Mouse (Mus musculus): ENCODE data around the gene Marcksl1. TPM values are rescaled to one million over a fixed set of nuclear protein-coding genes. Genes with fewer than 3 reads are reported as not detected.
"Not testable (repeated sequence)": the region's sequence is repeated elsewhere in the genome, so short reads cannot be mapped to it uniquely, and the experiment has no call there.

Marcksl1 gene
- total and polyA plus RNA-seq, 2 experiments from 2014 or later, result 1,946 to 2,276 TPM

DNA sequence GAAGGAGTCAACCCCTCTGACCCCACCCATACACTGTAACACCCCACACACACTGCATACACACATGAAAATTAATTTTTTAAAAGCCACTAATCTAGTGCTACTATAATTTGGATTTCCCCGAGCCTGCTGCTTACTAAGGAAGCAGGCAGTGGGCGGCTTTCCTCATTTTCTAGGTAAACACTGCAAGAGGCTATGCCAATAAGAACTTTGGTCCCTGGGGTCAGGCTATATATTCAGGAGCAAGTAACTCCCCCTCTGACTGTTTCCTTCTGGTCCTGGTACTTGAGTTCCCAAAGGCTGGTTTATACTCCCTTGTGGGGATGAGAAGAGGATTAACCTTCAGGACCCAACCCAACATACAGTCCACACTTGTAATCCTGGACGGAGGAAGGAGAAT lies 12.5 kb downstream of the Marcksl1 start:
- WGBS, result 87% methylated on average over 3 of the region's 3 CpGs
- no peaks in the 10 kb centered on the region for H3K27me3 ChIP-seq (ENCODE audit: insufficient read depth, low read length)
- no peaks in the 10 kb centered on the region for H3K4me1 ChIP-seq (ENCODE audit: insufficient read depth)
- H3K9me3 ChIP-seq (ENCODE audit: low read length), result no peaks in the 10 kb centered on the region
- no peak overlapping the region for H3K4me3 ChIP-seq (ENCODE audit: low read depth, low read length)
- TF ChIP-seq CTCF (IDR thresholded peaks at IDR 0.05; ENCODE audit: low read depth), result no peak
- no peak for DNase-seq
- ATAC-seq, result no peak
- H3K4me2 ChIP-seq (ENCODE audit: low read depth), result no peak overlapping the region
- H3K9ac ChIP-seq, result no peak overlapping the region
- no peak overlapping the region for H3K27ac ChIP-seq (ENCODE audit: low read depth, low read length)
- H3K36me3 ChIP-seq (ENCODE audit: insufficient read depth), result peaks cover 55% of the 10 kb centered on the region

DNA sequence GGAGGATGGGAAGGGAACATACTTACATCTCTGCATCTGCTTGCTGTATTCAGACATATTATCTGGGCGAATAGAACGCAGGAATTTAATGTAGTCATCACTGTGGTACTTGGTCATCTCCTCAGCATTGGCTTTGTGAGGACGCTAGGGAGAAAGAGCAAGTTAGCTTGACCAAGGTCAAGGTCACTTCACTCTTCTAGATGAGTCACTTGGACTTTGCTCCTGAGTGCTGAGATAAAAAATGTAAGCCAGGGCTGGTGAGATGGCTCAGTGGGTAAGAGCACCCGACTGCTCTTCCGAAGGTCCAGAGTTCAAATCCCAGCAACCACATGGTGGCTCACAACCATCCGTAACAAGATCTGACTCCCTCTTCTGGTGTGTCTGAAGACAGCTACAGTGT lies 15.5 kb downstream of the Marcksl1 start:
- peaks cover 42% of the 10 kb centered on the region for H3K36me3 ChIP-seq (ENCODE audit: insufficient read depth)
- H3K4me1 ChIP-seq (ENCODE audit: insufficient read depth); DNase-seq; H3K4me2 ChIP-seq (ENCODE audit: low read depth); H3K27me3 ChIP-seq (ENCODE audit: insufficient read depth, low read length); H3K4me3 ChIP-seq (ENCODE audit: low read depth, low read length); H3K27ac ChIP-seq (ENCODE audit: low read depth, low read length); H3K9me3 ChIP-seq (ENCODE audit: low read length); H3K9ac ChIP-seq; ATAC-seq: not testable (repeated sequence)
- 95% methylated on average over 5 of the region's 6 CpGs for WGBS

DNA sequence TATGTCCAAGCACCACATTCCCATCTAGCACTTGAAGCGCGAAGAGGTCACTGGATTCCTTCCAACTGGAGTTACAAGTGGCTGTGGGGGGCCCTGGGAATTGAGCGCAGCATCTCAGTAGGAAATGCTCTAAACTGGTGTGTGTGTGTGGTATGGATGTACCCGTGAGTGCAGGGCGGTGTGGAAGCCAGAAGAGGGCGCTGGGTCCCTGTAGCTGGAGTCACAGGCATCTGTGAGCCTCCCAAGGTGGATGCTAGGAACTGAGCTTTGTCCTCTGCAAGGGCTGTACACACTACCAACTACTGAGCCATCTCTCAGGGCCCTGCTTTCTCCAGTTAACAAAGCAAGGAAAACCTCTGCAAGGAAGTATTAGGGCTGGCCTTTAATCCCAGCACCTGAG lies 26.6 kb downstream of the Marcksl1 start:
- Histone ChIP-seq H3K27ac (ENCODE audit: low read depth, low read length) (no peak overlapping the region), H3K4me1 (ENCODE audit: insufficient read depth) (peaks cover 9% of the 10 kb centered on the region; the same call in 1 of the 2 replicates), H3K4me3 (ENCODE audit: low read depth, low read length) (no peak overlapping the region), H3K27me3 (ENCODE audit: insufficient read depth, low read length) (no peaks in the 10 kb centered on the region), H3K9ac (no peak overlapping the region), H3K36me3 (ENCODE audit: insufficient read depth) (no peaks in the 10 kb centered on the region), H3K4me2 (ENCODE audit: low read depth) (no peak overlapping the region), H3K9me3 (ENCODE audit: low read length) (no peaks in the 10 kb centered on the region)
- no peak for ATAC-seq
- peak; percentile 40 for TF ChIP-seq CTCF (IDR thresholded peaks at IDR 0.05; ENCODE audit: low read depth)
- no peak for DNase-seq
- WGBS, result 86% methylated on average over 6 of the region's 6 CpGs

DNA sequence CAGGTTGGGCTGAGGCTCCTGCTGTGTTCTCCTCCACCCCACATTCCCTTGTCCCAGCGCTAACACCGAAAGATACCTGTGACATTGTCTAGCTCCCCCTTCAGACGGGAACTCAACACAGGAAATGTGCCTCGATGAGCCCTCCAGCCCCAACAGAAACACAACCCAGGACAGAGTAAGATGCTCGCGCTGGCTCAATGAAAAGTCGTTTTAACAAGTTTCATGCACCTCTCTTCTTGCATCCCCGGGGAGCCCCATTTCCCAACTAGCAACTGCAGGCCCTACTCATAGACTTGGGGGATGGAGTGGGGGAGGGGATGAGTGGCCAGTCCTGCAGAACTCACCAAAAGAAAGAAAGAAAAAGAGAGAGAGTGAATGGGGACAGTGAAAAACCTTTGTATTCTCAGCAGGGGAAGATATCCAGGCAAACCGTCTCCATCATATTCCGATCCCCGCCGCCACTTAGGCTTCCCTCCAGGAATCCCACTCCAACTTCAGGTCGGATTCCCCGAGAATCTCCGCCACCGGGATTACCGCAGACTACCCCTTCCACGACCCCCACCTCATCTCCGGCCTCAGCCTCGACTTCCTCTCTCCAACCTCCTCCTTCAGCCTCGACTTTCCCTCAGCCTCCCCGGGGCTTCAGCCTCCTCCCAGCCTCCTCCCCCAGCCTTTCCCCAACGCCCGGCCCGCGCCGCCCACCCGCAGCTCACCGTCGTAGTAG lies 28.6 kb downstream of the Marcksl1 start:
- Histone ChIP-seq H3K4me2 (ENCODE audit: low read depth) (peak overlapping the region; percentile 71), H3K27ac (ENCODE audit: low read depth, low read length) (peak overlapping the region; percentile 69), H3K4me1 (ENCODE audit: insufficient read depth) (peaks cover 9% of the 10 kb centered on the region; the same call in 1 of the 2 replicates), H3K9ac (peak overlapping the region; percentile 64), H3K9me3 (ENCODE audit: low read length) (no peaks in the 10 kb centered on the region), H3K27me3 (ENCODE audit: insufficient read depth, low read length) (no peaks in the 10 kb centered on the region), H3K4me3 (ENCODE audit: low read depth, low read length) (peak overlapping the region; percentile 80), H3K36me3 (ENCODE audit: insufficient read depth) (no peaks in the 10 kb centered on the region)
- WGBS, result under 1% methylated on average over 30 of the region's 30 CpGs
- peak; percentile 41 for TF ChIP-seq CTCF (IDR thresholded peaks at IDR 0.05; ENCODE audit: low read depth)
- ATAC-seq (no peak; the same call in 1 of the 2 replicates), DNase-seq (no peak)

DNA sequence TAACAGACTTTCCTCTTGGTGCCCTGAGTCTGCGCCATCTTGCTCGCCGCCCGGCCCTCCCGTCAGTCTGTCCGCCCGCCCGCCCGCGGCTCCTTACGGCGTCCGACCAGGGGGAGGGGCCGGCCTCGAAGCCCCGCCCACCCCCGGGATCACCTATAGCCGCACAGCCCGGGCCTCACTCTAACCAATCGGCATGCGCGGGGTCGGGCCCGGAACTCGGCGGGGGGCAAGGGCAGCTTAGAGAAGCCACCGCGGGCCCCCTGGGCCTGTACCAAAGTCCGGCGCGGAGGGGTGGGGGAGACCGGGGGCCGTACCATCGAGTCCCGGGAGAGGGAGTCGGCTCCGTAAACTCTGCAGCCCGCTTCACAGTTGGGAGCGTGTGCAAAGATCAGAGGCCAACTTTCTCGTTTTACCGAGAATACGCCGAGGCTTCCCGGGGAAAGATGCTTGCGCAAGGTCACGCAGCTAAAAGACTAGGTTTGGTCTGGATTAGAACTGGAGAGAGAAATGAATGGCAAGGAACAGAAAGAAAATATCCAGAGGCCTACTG lies 29.3 kb downstream of the Marcksl1 start, which contains the start of gene Hdac1:
Gene Hdac1 (minus strand): TSS at position 122 of the 550 bp plus-strand sequence.
- Histone ChIP-seq H3K9ac (peak within 1 kb of the TSS; percentile 64), H3K27me3 (ENCODE audit: insufficient read depth, low read length) (no peaks in the 10 kb centered on the region), H3K9me3 (ENCODE audit: low read length) (no peaks in the 10 kb centered on the region), H3K4me2 (ENCODE audit: low read depth) (peak within 1 kb of the TSS; percentile 71), H3K27ac (ENCODE audit: low read depth, low read length) (peak within 1 kb of the TSS; percentile 69), H3K4me1 (ENCODE audit: insufficient read depth) (peaks cover 9% of the 10 kb centered on the region; the same call in 1 of the 2 replicates), H3K4me3 (ENCODE audit: low read depth, low read length) (peak within 1 kb of the TSS; percentile 80), H3K36me3 (ENCODE audit: insufficient read depth) (no peaks in the 10 kb centered on the region)
- WGBS, result under 1% methylated on average over 45 of the region's 46 CpGs
- TF ChIP-seq CTCF (IDR thresholded peaks at IDR 0.05; ENCODE audit: low read depth), result peak; percentile 39; the same call in 1 of the 2 replicates
- DNase-seq, result peak; percentile 96
- peak; percentile 99 for ATAC-seq

DNA sequence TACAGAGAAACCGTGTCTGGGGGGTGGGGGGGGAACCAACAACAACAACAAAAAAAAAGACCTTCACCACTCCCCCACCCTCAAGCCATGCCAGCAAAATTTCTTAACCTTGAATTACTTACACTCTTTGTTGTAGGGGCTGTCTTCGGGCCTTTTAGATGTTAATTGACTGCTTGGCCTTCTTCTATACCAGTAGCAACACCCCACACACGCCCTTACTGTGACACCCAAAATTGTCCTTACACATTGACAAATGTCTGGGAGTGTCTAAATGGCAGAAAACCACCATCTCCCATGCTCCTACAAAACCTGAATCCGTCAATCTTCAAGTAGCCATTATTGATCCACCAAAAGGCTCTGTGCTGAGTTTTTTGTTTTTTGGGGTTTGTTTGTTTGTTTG lies 30.7 kb downstream of the Marcksl1 start:
- peaks cover 9% of the 10 kb centered on the region; the same call in 1 of the 2 replicates for H3K4me1 ChIP-seq (ENCODE audit: insufficient read depth)
- WGBS, result 80% methylated on average over 4 of the region's 4 CpGs
- no peak overlapping the region for H3K9ac ChIP-seq
- no peaks in the 10 kb centered on the region for H3K27me3 ChIP-seq (ENCODE audit: insufficient read depth, low read length)
- no peak for TF ChIP-seq CTCF (IDR thresholded peaks at IDR 0.05; ENCODE audit: low read depth)
- no peak for ATAC-seq
- no peak overlapping the region for H3K27ac ChIP-seq (ENCODE audit: low read depth, low read length)
- no peaks in the 10 kb centered on the region for H3K9me3 ChIP-seq (ENCODE audit: low read length)
- H3K36me3 ChIP-seq (ENCODE audit: insufficient read depth), result no peaks in the 10 kb centered on the region
- DNase-seq, result no peak
- no peak overlapping the region for H3K4me2 ChIP-seq (ENCODE audit: low read depth)
- H3K4me3 ChIP-seq (ENCODE audit: low read depth, low read length), result no peak overlapping the region

DNA sequence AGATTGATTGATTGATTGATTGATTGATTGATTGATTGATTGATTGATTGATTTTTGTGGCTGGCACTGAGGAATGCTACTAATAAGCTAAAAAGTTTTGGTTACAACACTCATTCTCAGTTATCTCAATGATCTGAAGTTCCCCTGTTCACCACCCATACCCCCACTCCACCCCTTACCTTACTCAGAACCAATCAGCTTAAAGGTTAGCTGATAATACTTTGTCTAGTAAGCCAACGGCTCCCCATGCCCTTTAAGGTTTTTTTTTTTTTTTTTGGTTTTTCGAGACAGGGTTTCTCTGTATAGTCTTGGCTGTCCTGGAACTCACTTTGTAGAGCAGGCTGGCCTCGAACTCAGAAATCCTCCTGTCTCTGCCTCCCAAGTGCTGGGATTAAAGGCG lies 34.2 kb downstream of the Marcksl1 start:
- not testable (repeated sequence) for H3K4me3 ChIP-seq (ENCODE audit: low read depth, low read length); DNase-seq; H3K36me3 ChIP-seq (ENCODE audit: insufficient read depth); H3K9ac ChIP-seq; H3K9me3 ChIP-seq (ENCODE audit: low read length); H3K27me3 ChIP-seq (ENCODE audit: insufficient read depth, low read length); H3K27ac ChIP-seq (ENCODE audit: low read depth, low read length); ATAC-seq; H3K4me1 ChIP-seq (ENCODE audit: insufficient read depth); H3K4me2 ChIP-seq (ENCODE audit: low read depth)
- WGBS, result 87% methylated on average over 4 of the region's 4 CpGs
